Comparison of ENCODE assay signal across 8 mouse cellular contexts in the genomic region with DNA sequence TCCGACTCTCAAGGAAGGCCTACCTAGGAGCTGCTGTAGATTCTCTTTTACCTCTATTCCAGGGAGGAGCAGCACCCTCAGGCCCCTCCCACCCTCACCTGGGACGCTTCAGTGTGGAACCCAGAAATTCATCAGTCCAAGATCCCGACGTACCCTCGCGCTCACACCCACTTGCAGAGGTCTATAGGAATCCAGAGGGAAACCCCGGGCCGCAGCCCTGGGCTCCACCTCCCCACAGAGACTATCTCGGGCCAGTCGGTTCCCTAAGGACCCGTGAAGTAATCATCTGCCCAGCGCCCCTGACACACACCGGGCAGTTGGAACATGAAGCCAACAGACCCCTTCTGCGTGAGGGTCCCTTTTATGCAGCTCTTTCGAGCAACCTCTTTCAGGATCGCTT. TPM values are rescaled to one million over a fixed set of nuclear protein-coding genes. Genes with fewer than 3 reads are reported as not detected.
DNase-seq lines count a peak whose midpoint lies in the region; ATAC-seq and TF ChIP-seq lines count a peak whose summit lies in the region.

No protein-coding gene starts in this region.

- no peak; the same call in 1 of the 2 replicates for ATAC-seq in midbrain, embryonic 12.5 days (ENCODE audit: low FRiP score, low read depth)

- no peak for TF ChIP-seq POLR2A in testis, adult 2 months (IDR thresholded peaks at IDR 0.05; ENCODE audit: control insufficient read depth, low read depth, low read length)

- 4% methylated on average over 16 of the region's 16 CpGs for WGBS in hindbrain, embryonic 10.5 days
- WGBS in midbrain, embryonic 12.5 days = 5% methylated on average over 16 of the region's 16 CpGs

- peaks cover 9% of the 10 kb centered on the region for H3K4me1 ChIP-seq in testis, adult 2 months (ENCODE audit: control insufficient read depth, insufficient read depth, low read length)
- peaks cover 30% of the 10 kb centered on the region for H3K4me1 ChIP-seq in hindbrain, embryonic 10.5 days (replicated peaks)
- H3K4me1 ChIP-seq in midbrain, embryonic 12.5 days = peaks cover 17% of the 10 kb centered on the region

- H3K4me2 ChIP-seq in midbrain, embryonic 12.5 days (replicated peaks) = peak overlapping the region; percentile 90

- H3K36me3 ChIP-seq in testis, adult 2 months (ENCODE audit: control insufficient read depth, insufficient read depth, low read length) = 0 out of 2 replicates have a peak, but pooled peaks cover 2% of the 10 kb centered on the region
- peaks cover 26% of the 10 kb centered on the region for H3K36me3 ChIP-seq in hindbrain, embryonic 10.5 days
- peaks cover 23% of the 10 kb centered on the region for H3K36me3 ChIP-seq in midbrain, embryonic 12.5 days

- intact Hi-C loops in left cerebral cortex, postnatal 36 days (cut with DNase I) = loop anchor here (5.0 kb wide), 1 partner anchor 44 kb away; the partner anchor contains the start of gene Pnpla2

- H3K4me3 ChIP-seq in testis, adult 2 months (ENCODE audit: control insufficient read depth, low read depth, low read length) = peak overlapping the region; percentile 96
- H3K4me3 ChIP-seq in hindbrain, embryonic 10.5 days = peak overlapping the region; percentile 69
- peak overlapping the region; percentile 61 for H3K4me3 ChIP-seq in midbrain, embryonic 12.5 days

- peak overlapping the region; percentile 85 for H3K9ac ChIP-seq in midbrain, embryonic 12.5 days (replicated peaks)

- H3K27ac ChIP-seq in testis, adult 2 months (ENCODE audit: control insufficient read depth, insufficient read depth, low read depth, low read length) = peak overlapping the region; percentile 89
- H3K27ac ChIP-seq in hindbrain, embryonic 10.5 days = peak overlapping the region; percentile 93
- peak overlapping the region; percentile 85 for H3K27ac ChIP-seq in midbrain, embryonic 12.5 days (replicated peaks)

- peak; percentile 46 for DNase-seq in cerebellum, adult 11 months
- DNase-seq in cerebellum, postnatal 14 days = no peak
- DNase-seq in testis, postnatal 14 days (ENCODE audit: low spot score) = no peak
- no peak for DNase-seq in hindbrain, embryonic 10.5 days (ENCODE audit: low spot score)
- no peak for DNase-seq in ovary, postnatal 10 days (ENCODE audit: low spot score)
- DNase-seq in left cerebral cortex, postnatal 36 days (ENCODE audit: low spot score in 2 of 2) = no peak

- no peaks in the 10 kb centered on the region for H3K27me3 ChIP-seq in testis, adult 2 months (ENCODE audit: control insufficient read depth, insufficient read depth, low read length)
- H3K27me3 ChIP-seq in hindbrain, embryonic 10.5 days (ENCODE audit: insufficient read depth, poor library complexity, severe bottlenecking) = no peaks in the 10 kb centered on the region
- H3K27me3 ChIP-seq in midbrain, embryonic 12.5 days = no peaks in the 10 kb centered on the region; the same call in 1 of the 2 replicates

- no peaks in the 10 kb centered on the region for H3K9me3 ChIP-seq in hindbrain, embryonic 10.5 days
- no peaks in the 10 kb centered on the region for H3K9me3 ChIP-seq in midbrain, embryonic 12.5 days

- TF ChIP-seq CTCF in testis, adult 2 months (IDR thresholded peaks at IDR 0.05; ENCODE audit: control insufficient read depth, insufficient read depth, insufficient replicate concordance, low read depth, low read length) = no peak

RNA-seq across cellular contexts. Expression of gene Gatd1, which starts 0.6 kb away (rescaled TPM):
- 23.3 and 24.4 TPM in 2 replicates for polyA plus RNA-seq in testis, adult 2 months (2012; rRNA removed)
- polyA plus RNA-seq in hindbrain, embryonic 10.5 days (2016; fragmentation: Nextera tagmentation; extraction: Ambion mirVana) = 45.2 and 49.4 TPM in 2 replicates
- polyA plus RNA-seq in midbrain, embryonic 12.5 days (2016; fragmentation: Nextera tagmentation; extraction: Ambion mirVana) = 47.0 and 48.2 TPM in 2 replicates
- 10 to 100 TPM; 43.2 to 43.4 TPM for total RNA-seq in left cerebral cortex, postnatal 36 days (2021)

RNA-seq across cellular contexts. Expression of gene Cend1, which starts 16.0 kb away (rescaled TPM):
- polyA plus RNA-seq in testis, adult 2 months (2012; rRNA removed) = 0.48 and 0.63 TPM in 2 replicates
- 11.5 and 21.9 TPM in 2 replicates for polyA plus RNA-seq in hindbrain, embryonic 10.5 days (2016; fragmentation: Nextera tagmentation; extraction: Ambion mirVana)
- 19.3 and 22.7 TPM in 2 replicates for polyA plus RNA-seq in midbrain, embryonic 12.5 days (2016; fragmentation: Nextera tagmentation; extraction: Ambion mirVana)
- total RNA-seq in left cerebral cortex, postnatal 36 days (2021) = 100 to 1,000 TPM; 291 to 331 TPM

RNA-seq across cellular contexts. Expression of gene Taldo1, which starts 21.3 kb away (rescaled TPM):
- polyA plus RNA-seq in testis, adult 2 months (2012; rRNA removed) = 26.0 and 30.2 TPM in 2 replicates
- 336 and 378 TPM in 2 replicates for polyA plus RNA-seq in hindbrain, embryonic 10.5 days (2016; fragmentation: Nextera tagmentation; extraction: Ambion mirVana)
- polyA plus RNA-seq in midbrain, embryonic 12.5 days (2016; fragmentation: Nextera tagmentation; extraction: Ambion mirVana) = 362 and 364 TPM in 2 replicates
- total RNA-seq in left cerebral cortex, postnatal 36 days (2021) = 100 to 1,000 TPM in 1 of 2 experiments, 10 to 100 TPM in 1; 93.3 to 116 TPM

RNA-seq across cellular contexts. Expression of gene Slc25a22, which starts 24.4 kb away (rescaled TPM):
- polyA plus RNA-seq in testis, adult 2 months (2012; rRNA removed) = 7.2 and 10.9 TPM in 2 replicates
- polyA plus RNA-seq in hindbrain, embryonic 10.5 days (2016; fragmentation: Nextera tagmentation; extraction: Ambion mirVana) = 45.9 and 55.6 TPM in 2 replicates
- 52.6 and 52.7 TPM in 2 replicates for polyA plus RNA-seq in midbrain, embryonic 12.5 days (2016; fragmentation: Nextera tagmentation; extraction: Ambion mirVana)
- total RNA-seq in left cerebral cortex, postnatal 36 days (2021) = 100 to 1,000 TPM; 270 to 289 TPM

RNA-seq across cellular contexts. Expression of gene Pidd1, which starts 30.5 kb away (rescaled TPM):
- 5.5 and 5.6 TPM in 2 replicates for polyA plus RNA-seq in testis, adult 2 months (2012; rRNA removed)
- 21.0 and 23.2 TPM in 2 replicates for polyA plus RNA-seq in hindbrain, embryonic 10.5 days (2016; fragmentation: Nextera tagmentation; extraction: Ambion mirVana)
- 9.6 and 12.3 TPM in 2 replicates for polyA plus RNA-seq in midbrain, embryonic 12.5 days (2016; fragmentation: Nextera tagmentation; extraction: Ambion mirVana)
- 1 to 10 TPM in 1 of 2 experiments, under 1 TPM in 1; 0.76 to 1.9 TPM for total RNA-seq in left cerebral cortex, postnatal 36 days (2021)

Comparison
In these comparisons a context has a peak if more than half of its experiments do, and no peak if none do; other contexts are left out.
1. RNA of gene Taldo1, which starts 21.3 kb away (polyA plus RNA-seq): 336 to 378 TPM in hindbrain, embryonic 10.5 days and 362 to 364 TPM in midbrain, embryonic 12.5 days; 26.0 to 30.2 TPM in testis, adult 2 months; every median in the first group is over 10 times any median in the second.
2. Peak in every context shown above with its lines, with median percentiles within 50 percentile points of each other: H3K27ac ChIP-seq and H3K4me3 ChIP-seq.